Mouse (Mus musculus) lung, adult 10 weeks (tissue): ENCODE results near the gene Ugt2b1. TPM values are rescaled to one million over a fixed set of nuclear protein-coding genes. Genes with fewer than 3 reads are reported as not detected.

ENCODE experiments used
- polyA plus RNA-seq: library from polyadenylated mRNA; stranded (reverse); fragments of 350-450 nt; fragmentation: Illumina TruSeq; extraction: RNeasy Lipid Tissue Mini Kit (QIAGEN cat#74804); gene quantifications from one replicate; pipeline ENCODE4 v1.2.3, GENCODE M21; 2014; ENCODE audit warnings: low read depth, low replicate concordance; ENCODE audit not compliant: insufficient read depth

Gene Ugt2b1
- polyA plus RNA-seq: not detected

DNA sequence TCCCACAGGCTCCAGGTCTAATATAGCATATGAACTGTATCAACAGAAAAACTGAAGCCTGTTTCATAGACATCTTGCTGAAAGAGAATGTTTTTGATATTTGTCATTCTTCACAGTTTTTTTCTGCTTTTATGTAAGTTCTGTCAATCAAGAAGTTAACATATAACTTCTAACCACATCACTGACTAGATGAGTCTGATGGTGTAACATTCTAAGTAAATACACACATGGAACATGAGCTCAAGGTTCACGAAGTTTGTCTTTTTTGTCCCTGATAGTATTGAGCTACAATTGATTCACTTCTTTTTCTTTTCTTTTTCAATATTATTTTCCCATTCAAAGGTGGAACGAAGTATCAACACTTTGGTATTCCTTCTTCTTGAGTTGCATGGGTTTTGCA is at the start of gene Ugt2b1:
TSS of gene Ugt2b1 (minus strand) at position 105 of the 400 bp plus-strand sequence.

DNA sequence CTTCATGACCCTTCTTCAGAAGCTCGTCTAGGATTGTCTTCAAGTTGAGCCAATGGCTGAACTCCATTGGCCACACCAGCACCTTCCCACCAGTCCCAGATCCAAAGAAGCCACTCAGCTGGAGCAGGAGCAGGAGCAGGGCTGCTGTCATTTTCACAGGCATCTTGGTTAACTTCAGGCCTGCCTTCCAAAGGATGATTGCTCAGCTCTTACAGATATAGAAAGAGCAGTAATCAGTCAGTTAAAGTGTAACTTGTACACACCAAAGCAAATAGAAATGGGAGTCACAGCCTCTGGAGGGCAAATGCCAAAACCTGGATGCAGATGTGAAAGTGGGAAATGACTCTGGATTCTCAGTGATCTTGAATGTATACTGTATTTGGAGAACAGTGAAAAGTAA is 19.6 kb downstream of the Ugt2b1 start, which contains the start of gene Ugt2b34:
TSS of gene Ugt2b34 (minus strand) at position 180 of the 400 bp plus-strand sequence.

Other genes starting within 250 kb of the Ugt2b1 start
- not detected for gene Tmprss11e, start 180.7 kb downstream of the Ugt2b1 start, polyA plus RNA-seq
- gene Ythdc1, start 122.3 kb downstream of the Ugt2b1 start, polyA plus RNA-seq: 44.9 TPM
- not detected for gene Ugt2b34, start 19.6 kb downstream of the Ugt2b1 start, polyA plus RNA-seq
- not detected for gene Ugt2b35, start 74.3 kb upstream of the Ugt2b1 start, polyA plus RNA-seq
- gene Ugt2b36, start 166.0 kb upstream of the Ugt2b1 start, polyA plus RNA-seq: not detected
- 0.12 TPM for gene Ugt2b5, start 213.8 kb upstream of the Ugt2b1 start, polyA plus RNA-seq